Mouse (Mus musculus) liver, embryonic 14.5 days (tissue): ENCODE results near the gene Sgcg. TPM values are rescaled to one million over a fixed set of nuclear protein-coding genes. Genes with fewer than 3 reads are reported as not detected.

Source experiments
- ATAC-seq: fragments of 200-750 bp; cut with Nextera tagmentation; 2 replicates; pipeline ENCODE4 v1.8.0; 2017; ENCODE audit warnings: moderate number of reproducible peaks, mild to moderate bottlenecking, moderate library complexity; ENCODE audit not compliant: insufficient read depth
- DNase-seq, 3 experiments: peaks; one replicate each; pipeline ENCODE4 v3.0.0-alpha.2; 2012 to 2013; ENCODE audit warnings: low read depth in 3 of 3, low spot score in 3 of 3
- H3K27ac ChIP-seq: fragments of 300-500 bp; sonication (generic); 2 replicates; pipeline ENCODE4 v1.5.1; 2014; ENCODE audit warnings: moderate library complexity, mild to moderate bottlenecking, control low read depth, inconsistent platforms
- H3K27me3 ChIP-seq: fragments of 300-500 bp; sonication (generic); 2 replicates; pipeline ENCODE4 v1.6.1; 2014; ENCODE audit warnings: mild to moderate bottlenecking, low read length, moderate library complexity; ENCODE audit not compliant: control insufficient read depth, insufficient read depth
- H3K36me3 ChIP-seq: fragments of 300-500 bp; sonication (generic); replicated peaks from 2 replicates; pipeline ENCODE4 v1.6.1; 2014; ENCODE audit warnings: low read depth; ENCODE audit not compliant: control insufficient read depth, insufficient read depth
- H3K4me1 ChIP-seq, 2 experiments: fragments of 200-500 bp in 1 of 2; fragments of 300-500 bp in 1 of 2; sonication (generic) in 1 of 2; replicated peaks; 2 replicates each; pipeline ENCODE4 v1.6.1; 2012 to 2014; ENCODE audit warnings: antibody characterized with exemption in 1 of 2, inconsistent platforms in 1 of 2, low read length in 1 of 2; ENCODE audit not compliant: control insufficient read depth in 2 of 2, insufficient read depth in 2 of 2
- H3K4me2 ChIP-seq: fragments of 300-500 bp; sonication (generic); 2 replicates; pipeline ENCODE4 v1.6.1; 2014; ENCODE audit warnings: low read depth, mild to moderate bottlenecking, control low read depth, moderate library complexity
- H3K4me3 ChIP-seq, 2 experiments: fragments of 200-500 bp in 1 of 2; fragments of 300-500 bp in 1 of 2; sonication (generic) in 1 of 2; 2 replicates each; pipeline ENCODE4 v1.5.1; 2012 to 2014; ENCODE audit warnings: low read depth in 2 of 2, low read length in 2 of 2, mild to moderate bottlenecking in 2 of 2, control low read depth in 1 of 2, inconsistent platforms in 1 of 2, moderate library complexity in 1 of 2; ENCODE audit not compliant: insufficient read depth in 1 of 2
- H3K9ac ChIP-seq: fragments of 300-500 bp; sonication (generic); replicated peaks from 2 replicates; pipeline ENCODE4 v1.6.1; 2014; ENCODE audit warnings: mild to moderate bottlenecking, control low read depth, moderate library complexity
- H3K9me3 ChIP-seq: fragments of 300-500 bp; sonication (generic); 2 replicates; pipeline ENCODE4 v1.6.1; 2016; ENCODE audit warnings: low read length, mixed read lengths; ENCODE audit not compliant: control insufficient read depth
- CTCF ChIP-seq: IDR thresholded peaks from 2 replicates; pipeline ENCODE4 v1.5.1; 2016; ENCODE audit warnings: antibody characterized with exemption, low read depth, control low read depth
- EP300 ChIP-seq: IDR thresholded peaks from 2 replicates; pipeline ENCODE4 v1.6.1; 2016; ENCODE audit warnings: antibody characterized with exemption, low read depth
- WGBS: fragments of 180-500 bp; shearing (Covaris S2); extraction: QIAGEN DNeasy Blood & Tissue Kit; methylation state at CpG from one replicate; pipeline ENCODE4 v1.1.7; 2014; ENCODE audit not compliant: insufficient replicate concordance; 5-methylcytosine and 5-hydroxymethylcytosine counted together
- polyA plus RNA-seq, 2 experiments: library from polyadenylated mRNA; depleted of rRNA in 1 of 2; stranded (reverse) in 1 of 2; unstranded in 1 of 2; fragments of >200 nt; fragmentation: Nextera tagmentation in 1 of 2; extraction: Ambion mirVana in 1 of 2; gene quantifications; 2 replicates each; pipeline versions ENCODE4 v1.2.1 to v1.2.3; 2012 to 2014

Gene Sgcg
- polyA plus RNA-seq, 2 experiments = 0.03 to 0.05 TPM

- peak overlapping the region; percentile 40 for H3K4me2 ChIP-seq
- WGBS = 14% methylated on average over 6 of the region's 6 CpGs
- ATAC-seq (no peak), DNase-seq (peak; percentile 22 to 33 (median 31))
- TF ChIP-seq CTCF (peak; percentile 1; the same call in 1 of the 2 replicates), EP300 (no peak)
- no peak overlapping the region; a peak in 1 of 4 replicates for H3K4me3 ChIP-seq
- no peak overlapping the region for H3K27ac ChIP-seq
- H3K9me3 ChIP-seq = no peaks in the 10 kb centered on the region
- H3K36me3 ChIP-seq = no peaks in the 10 kb centered on the region
- H3K9ac ChIP-seq = no peak overlapping the region
- no peaks in the 10 kb centered on the region for H3K4me1 ChIP-seq
- H3K27me3 ChIP-seq = no peaks in the 10 kb centered on the region
These were observed 36.4 kb upstream of the Sgcg start for GRCm38 (mm10) chr14:61294738-61295079.

- WGBS = 39% methylated on average over 16 of the region's 16 CpGs
- TF ChIP-seq EP300 (no peak), CTCF (peak; percentile 73)
- no peak overlapping the region for H3K9ac ChIP-seq
- no peak overlapping the region; a peak in 1 of 4 replicates for H3K4me3 ChIP-seq
- H3K4me1 ChIP-seq = peaks cover 2% of the 10 kb centered on the region in 2 experiments; a peak in 3 of 4 replicates
- DNase-seq (peak; percentile 27 to 41 (median 35)), ATAC-seq (peak; percentile 35; the same call in 1 of the 2 replicates)
- H3K9me3 ChIP-seq = no peaks in the 10 kb centered on the region
- no peaks in the 10 kb centered on the region for H3K36me3 ChIP-seq
- H3K27me3 ChIP-seq = no peaks in the 10 kb centered on the region
- H3K4me2 ChIP-seq = peak overlapping the region; percentile 40
- H3K27ac ChIP-seq = no peak overlapping the region
These were observed 35.8 kb upstream of the Sgcg start for GRCm38 (mm10) chr14:61293884-61294737.

GRCm38 (mm10) chr14:61290664-61291063 lies 32.4 kb upstream of the Sgcg start:
- Histone ChIP-seq H3K36me3 (no peaks in the 10 kb centered on the region), H3K27me3 (no peaks in the 10 kb centered on the region), H3K9me3 (no peaks in the 10 kb centered on the region), H3K4me2 (no peak overlapping the region), H3K27ac (no peak overlapping the region), H3K9ac (no peak overlapping the region), H3K4me3 (no peak overlapping the region), H3K4me1 (peaks cover 2 to 8% of the 10 kb centered on the region in 2 experiments; a peak in 3 of 4 replicates)
- ATAC-seq (no peak), DNase-seq (no peak)
- TF ChIP-seq CTCF = no peak
- TF ChIP-seq EP300 = no peak
- 46% methylated on average over 3 of the region's 3 CpGs for WGBS

- no peak for DNase-seq
These were observed 30.5 kb upstream of the Sgcg start for GRCm38 (mm10) chr14:61288606-61289286.

More at GRCm38 (mm10) chr14:61288606-61289286, 30.5 kb upstream of the Sgcg start:
- Histone ChIP-seq H3K36me3 (no peaks in the 10 kb centered on the region), H3K4me2 (peak overlapping the region; percentile 47), H3K27me3 (no peaks in the 10 kb centered on the region), H3K9me3 (no peaks in the 10 kb centered on the region), H3K4me1 (peaks cover 2 to 8% of the 10 kb centered on the region in 2 experiments; a peak in 3 of 4 replicates), H3K9ac (no peak overlapping the region), H3K4me3 (peak overlapping the region in 1 of 2 experiments; percentile 2; a peak in 2 of 4 replicates), H3K27ac (no peak overlapping the region)
- 13% methylated on average over 19 of the region's 19 CpGs for WGBS
- no peak for ATAC-seq
- TF ChIP-seq CTCF (no peak), EP300 (no peak)
